Mouse (Mus musculus): Measurements from ENCODE around the gene Ncor2.

GRCm38 (mm10) chr5:125102907-125103306 is 76.1 kb downstream of the Ncor2 start:
- TF ChIP-seq CTCF (IDR thresholded peaks at IDR 0.05; ENCODE audit: low read depth) = no peak
- TF ChIP-seq EP300 (IDR thresholded peaks at IDR 0.05; ENCODE audit: low read depth) = no peak

Data from liver, embryonic 14.5 days (tissue).